Mouse (Mus musculus): ENCODE measurements around the gene Gpat2. TPM values are rescaled to one million over a fixed set of nuclear protein-coding genes. Genes with fewer than 3 reads are reported as not detected.

The Gpat2 gene
- polyA plus RNA-seq, 1 experiment = 63.0 TPM

DNA sequence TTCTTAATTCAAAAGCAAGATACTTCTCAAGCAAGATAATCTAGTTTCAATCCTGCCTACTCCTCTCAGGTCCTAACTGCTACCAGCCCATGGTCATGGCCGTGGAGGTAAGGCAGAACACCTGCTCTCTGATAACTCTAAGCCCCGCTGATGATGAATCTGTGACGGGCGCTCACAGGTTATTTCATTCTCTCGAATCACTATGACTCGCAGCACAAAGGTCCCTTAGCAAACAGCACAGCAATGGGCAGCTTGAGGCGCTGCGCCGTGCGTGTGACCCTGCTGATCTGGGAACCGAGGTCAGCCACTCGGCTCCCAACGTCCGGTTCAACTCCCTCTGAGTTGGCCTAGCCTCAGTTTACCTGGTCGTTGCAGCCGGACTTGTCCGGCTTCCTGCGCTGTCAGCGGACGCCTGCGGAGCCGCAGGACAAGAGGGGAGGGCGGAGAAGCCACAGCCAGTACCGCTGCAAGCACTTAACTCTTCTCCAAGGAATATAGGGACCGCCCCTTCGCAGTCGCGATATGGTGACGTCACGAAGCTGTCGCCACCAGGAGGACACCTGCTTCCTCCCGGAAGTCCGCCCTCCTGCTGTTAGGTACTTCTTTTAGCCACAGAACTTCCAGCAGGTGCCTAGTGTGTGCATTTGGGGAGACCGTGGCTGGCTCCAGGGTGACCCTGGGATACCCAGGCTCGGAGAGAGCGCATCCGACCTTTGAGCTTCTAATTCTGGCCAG, 19.2 kb downstream of the Gpat2 start, which contains the start of gene Fahd2a:
Gene Fahd2a, minus strand, starts transcription at position 511 of the 735 bp plus-strand sequence.
- peak within 1 kb of the TSS; percentile 98 for H3K4me3 ChIP-seq (ENCODE audit: control insufficient read depth, low read depth, low read length)
- TF ChIP-seq CTCF (IDR thresholded peaks at IDR 0.05; ENCODE audit: control insufficient read depth, insufficient read depth, insufficient replicate concordance, low read depth, low read length) = peak; percentile 15; the same call in 1 of the 2 replicates
- peak; percentile 87 for TF ChIP-seq POLR2A (IDR thresholded peaks at IDR 0.05; ENCODE audit: control insufficient read depth, low read depth, low read length)
- H3K36me3 ChIP-seq (ENCODE audit: control insufficient read depth, insufficient read depth, low read length) = no peaks in the 10 kb centered on the region
- H3K27ac ChIP-seq (ENCODE audit: control insufficient read depth, insufficient read depth, low read depth, low read length) = peak within 1 kb of the TSS; percentile 79
- no peaks in the 10 kb centered on the region for H3K27me3 ChIP-seq (ENCODE audit: control insufficient read depth, insufficient read depth, low read length)
- peaks cover 12% of the 10 kb centered on the region for H3K4me1 ChIP-seq (ENCODE audit: control insufficient read depth, insufficient read depth, low read length)

DNA sequence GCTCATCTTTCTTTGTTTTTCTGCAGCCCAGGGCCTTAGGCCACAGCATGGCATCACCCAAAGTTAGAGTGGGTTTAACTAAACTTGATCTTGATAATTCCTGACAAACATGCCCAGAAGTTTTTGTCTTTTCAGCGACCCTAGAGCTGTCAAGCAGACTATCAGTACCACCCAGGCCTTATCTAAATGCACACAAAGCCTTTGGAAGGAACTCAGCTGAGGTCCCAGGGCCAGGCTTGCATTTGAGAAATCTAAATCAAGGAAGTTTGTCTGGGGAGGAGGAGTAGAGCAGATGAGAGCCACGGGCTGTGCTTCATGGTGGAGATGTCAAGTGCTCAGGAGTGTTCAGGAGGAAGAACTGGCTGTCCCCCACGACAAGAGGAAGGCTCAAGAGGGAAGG, 21.8 kb downstream of the Gpat2 start:
- TF ChIP-seq CTCF (IDR thresholded peaks at IDR 0.05; ENCODE audit: control insufficient read depth, insufficient read depth, insufficient replicate concordance, low read depth, low read length) (no peak), POLR2A (IDR thresholded peaks at IDR 0.05; ENCODE audit: control insufficient read depth, low read depth, low read length) (no peak)
- no peak overlapping the region for H3K27ac ChIP-seq (ENCODE audit: control insufficient read depth, insufficient read depth, low read depth, low read length)
- H3K4me3 ChIP-seq (ENCODE audit: control insufficient read depth, low read depth, low read length) = no peak overlapping the region
- H3K36me3 ChIP-seq (ENCODE audit: control insufficient read depth, insufficient read depth, low read length) = no peaks in the 10 kb centered on the region
- no peaks in the 10 kb centered on the region for H3K27me3 ChIP-seq (ENCODE audit: control insufficient read depth, insufficient read depth, low read length)
- peaks cover 19% of the 10 kb centered on the region for H3K4me1 ChIP-seq (ENCODE audit: control insufficient read depth, insufficient read depth, low read length)

DNA sequence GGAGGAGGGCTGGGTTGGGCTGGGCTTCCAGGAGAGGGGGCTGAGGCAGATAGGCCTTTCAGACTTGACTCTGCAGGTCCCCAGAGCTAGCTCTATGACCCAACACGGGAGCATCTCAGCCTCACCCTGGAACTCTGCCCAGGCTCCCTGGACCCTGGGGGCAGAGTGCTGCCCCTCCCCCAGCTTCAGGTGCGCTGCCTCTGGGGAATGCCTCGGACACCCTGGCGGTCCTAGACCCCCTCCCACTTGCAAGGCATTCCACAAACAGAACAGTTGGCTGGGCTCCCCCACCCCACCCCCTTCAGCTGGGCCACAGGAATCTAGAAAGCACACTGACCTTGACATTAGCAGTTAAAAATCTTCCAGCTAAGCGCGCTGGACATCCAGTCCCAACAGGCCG, 24.7 kb downstream of the Gpat2 start:
- Histone ChIP-seq H3K4me3 (ENCODE audit: control insufficient read depth, low read depth, low read length) (no peak overlapping the region), H3K4me1 (ENCODE audit: control insufficient read depth, insufficient read depth, low read length) (peaks cover 8% of the 10 kb centered on the region), H3K27me3 (ENCODE audit: control insufficient read depth, insufficient read depth, low read length) (no peaks in the 10 kb centered on the region), H3K27ac (ENCODE audit: control insufficient read depth, insufficient read depth, low read depth, low read length) (no peak overlapping the region), H3K36me3 (ENCODE audit: control insufficient read depth, insufficient read depth, low read length) (no peaks in the 10 kb centered on the region)
- no peak for TF ChIP-seq CTCF (IDR thresholded peaks at IDR 0.05; ENCODE audit: control insufficient read depth, insufficient read depth, insufficient replicate concordance, low read depth, low read length)
- no peak for TF ChIP-seq POLR2A (IDR thresholded peaks at IDR 0.05; ENCODE audit: control insufficient read depth, low read depth, low read length)

DNA sequence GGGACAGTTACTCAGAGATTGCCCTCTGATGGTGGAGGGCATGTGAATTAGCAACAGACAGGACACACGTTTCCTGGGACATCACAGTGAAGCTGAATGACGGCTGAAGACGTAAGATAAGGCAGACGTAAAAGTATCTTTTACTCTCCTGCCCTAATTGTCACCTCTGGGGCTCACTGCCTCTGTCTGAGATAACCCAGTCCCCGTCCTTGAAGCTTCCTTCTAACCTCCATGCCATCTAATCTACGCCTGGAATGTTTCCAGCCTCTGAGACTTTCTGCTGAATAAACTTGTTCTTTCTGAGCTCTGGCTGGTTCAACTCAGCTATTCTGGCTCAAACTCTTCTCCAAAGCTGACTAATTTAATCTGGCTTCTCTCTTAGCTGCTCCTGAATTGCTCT, 26.7 kb downstream of the Gpat2 start:
- H3K4me1 ChIP-seq (ENCODE audit: control insufficient read depth, insufficient read depth, low read length) = peaks cover 7% of the 10 kb centered on the region
- no peak overlapping the region for H3K4me3 ChIP-seq (ENCODE audit: control insufficient read depth, low read depth, low read length)
- no peak for TF ChIP-seq CTCF (IDR thresholded peaks at IDR 0.05; ENCODE audit: control insufficient read depth, insufficient read depth, insufficient replicate concordance, low read depth, low read length)
- TF ChIP-seq POLR2A (IDR thresholded peaks at IDR 0.05; ENCODE audit: control insufficient read depth, low read depth, low read length) = no peak
- no peak overlapping the region for H3K27ac ChIP-seq (ENCODE audit: control insufficient read depth, insufficient read depth, low read depth, low read length)
- H3K36me3 ChIP-seq (ENCODE audit: control insufficient read depth, insufficient read depth, low read length) = no peaks in the 10 kb centered on the region
- no peaks in the 10 kb centered on the region for H3K27me3 ChIP-seq (ENCODE audit: control insufficient read depth, insufficient read depth, low read length)

DNA sequence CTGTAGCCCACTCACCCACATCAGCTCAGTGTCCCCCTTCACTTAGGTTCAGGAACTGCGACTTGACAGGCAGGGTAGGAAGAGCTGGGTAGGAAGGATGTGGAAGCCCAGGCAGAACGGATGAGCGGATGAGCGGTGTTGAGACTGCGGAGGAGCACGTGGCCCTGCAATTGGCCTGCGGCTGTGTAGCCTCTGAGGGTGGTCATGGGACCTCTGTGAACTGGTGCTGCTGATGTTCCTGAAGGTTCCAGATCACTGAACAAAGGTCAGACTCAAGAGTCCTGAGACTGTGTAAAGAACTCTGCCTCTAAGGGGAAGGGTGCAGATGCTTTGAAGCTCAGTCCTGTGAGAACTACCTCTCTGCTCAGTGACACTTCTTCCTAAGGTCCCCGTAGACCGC, 28.1 kb downstream of the Gpat2 start:
- no peaks in the 10 kb centered on the region for H3K36me3 ChIP-seq (ENCODE audit: control insufficient read depth, insufficient read depth, low read length)
- peaks cover 7% of the 10 kb centered on the region for H3K4me1 ChIP-seq (ENCODE audit: control insufficient read depth, insufficient read depth, low read length)
- no peak overlapping the region for H3K27ac ChIP-seq (ENCODE audit: control insufficient read depth, insufficient read depth, low read depth, low read length)
- TF ChIP-seq CTCF (IDR thresholded peaks at IDR 0.05; ENCODE audit: control insufficient read depth, insufficient read depth, insufficient replicate concordance, low read depth, low read length) (no peak), POLR2A (IDR thresholded peaks at IDR 0.05; ENCODE audit: control insufficient read depth, low read depth, low read length) (no peak)
- H3K27me3 ChIP-seq (ENCODE audit: control insufficient read depth, insufficient read depth, low read length) = no peaks in the 10 kb centered on the region
- H3K4me3 ChIP-seq (ENCODE audit: control insufficient read depth, low read depth, low read length) = no peak overlapping the region

DNA sequence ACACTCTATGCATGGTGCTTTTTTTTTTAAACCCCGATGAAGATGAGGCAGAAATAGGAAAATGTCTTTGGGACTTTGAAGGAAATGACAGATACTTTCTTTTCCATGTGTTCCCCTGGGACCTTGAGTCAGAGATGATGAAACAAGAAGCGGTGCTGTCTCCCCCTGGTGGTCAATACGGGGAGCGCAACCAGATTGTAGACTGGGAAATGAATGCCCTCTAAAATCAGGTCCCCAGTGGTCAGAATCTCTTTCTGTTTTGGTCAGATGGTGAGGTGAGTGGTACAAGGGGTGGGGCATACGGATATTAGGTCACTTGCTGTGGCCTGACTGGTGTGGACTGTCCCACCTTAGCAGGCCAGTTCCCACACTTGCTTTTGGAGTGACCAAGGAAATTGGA, 28.8 kb downstream of the Gpat2 start:
- Histone ChIP-seq H3K36me3 (ENCODE audit: control insufficient read depth, insufficient read depth, low read length) (no peaks in the 10 kb centered on the region), H3K4me1 (ENCODE audit: control insufficient read depth, insufficient read depth, low read length) (peaks cover 7% of the 10 kb centered on the region), H3K27ac (ENCODE audit: control insufficient read depth, insufficient read depth, low read depth, low read length) (no peak overlapping the region), H3K27me3 (ENCODE audit: control insufficient read depth, insufficient read depth, low read length) (no peaks in the 10 kb centered on the region), H3K4me3 (ENCODE audit: control insufficient read depth, low read depth, low read length) (no peak overlapping the region)
- no peak for TF ChIP-seq POLR2A (IDR thresholded peaks at IDR 0.05; ENCODE audit: control insufficient read depth, low read depth, low read length)
- TF ChIP-seq CTCF (IDR thresholded peaks at IDR 0.05; ENCODE audit: control insufficient read depth, insufficient read depth, insufficient replicate concordance, low read depth, low read length) = peak; percentile 79

DNA sequence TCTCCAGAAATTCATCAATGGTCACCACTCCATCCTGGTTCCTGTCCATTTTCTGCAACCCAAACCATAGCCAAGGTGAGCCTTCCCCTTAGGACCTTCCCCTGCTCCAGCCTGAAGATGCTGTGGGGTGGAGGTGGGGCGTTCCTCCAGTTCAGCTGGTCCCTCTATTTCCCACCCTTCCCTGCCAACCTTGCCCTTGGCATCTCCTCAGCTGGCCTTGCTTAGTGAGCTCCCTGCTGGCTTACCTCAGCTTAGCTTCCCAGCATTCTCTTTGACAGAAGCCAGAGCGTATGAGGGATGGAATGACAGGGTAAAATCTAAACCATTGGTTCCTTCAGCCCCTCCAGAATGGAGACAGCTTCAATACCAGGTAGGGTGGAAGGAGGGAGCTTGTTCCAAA, 34.3 kb downstream of the Gpat2 start:
- TF ChIP-seq CTCF (IDR thresholded peaks at IDR 0.05; ENCODE audit: control insufficient read depth, insufficient read depth, insufficient replicate concordance, low read depth, low read length) = no peak
- no peak for TF ChIP-seq POLR2A (IDR thresholded peaks at IDR 0.05; ENCODE audit: control insufficient read depth, low read depth, low read length)
- no peak overlapping the region for H3K27ac ChIP-seq (ENCODE audit: control insufficient read depth, insufficient read depth, low read depth, low read length)
- no peak overlapping the region for H3K4me3 ChIP-seq (ENCODE audit: control insufficient read depth, low read depth, low read length)
- no peaks in the 10 kb centered on the region; the same call in 1 of the 2 replicates for H3K4me1 ChIP-seq (ENCODE audit: control insufficient read depth, insufficient read depth, low read length)
- no peaks in the 10 kb centered on the region for H3K27me3 ChIP-seq (ENCODE audit: control insufficient read depth, insufficient read depth, low read length)
- no peaks in the 10 kb centered on the region for H3K36me3 ChIP-seq (ENCODE audit: control insufficient read depth, insufficient read depth, low read length)

Measured in testis, adult 2 months (tissue).